Mouse (Mus musculus): Measurements from ENCODE around the gene Ryr1. TPM values are rescaled to one million over a fixed set of nuclear protein-coding genes. Genes with fewer than 3 reads are reported as not detected.
A peak's percentile ranks its signal among the peaks of the same experiment; 100 is the strongest.
"Not testable (repeated sequence)": the region's sequence is repeated elsewhere in the genome, so short reads cannot be mapped to it uniquely, and the experiment has no call there.

Ryr1 gene
- polyA plus RNA-seq, 1 experiment from 2014 or later: 2.8 TPM

GRCm38 (mm10) chr7:29162294-29162693, 37.3 kb upstream of the Ryr1 start:
- peaks cover 45% of the 10 kb centered on the region for H3K27me3 ChIP-seq
- H3K4me1 ChIP-seq: 0 out of 2 replicates have a peak, but pooled peaks cover 9% of the 10 kb centered on the region
- H3K4me3 ChIP-seq: no peak overlapping the region
- H3K9me3 ChIP-seq: no peaks in the 10 kb centered on the region
- 86% methylated on average over 5 of the region's 5 CpGs for WGBS
- H3K9ac ChIP-seq (replicated peaks): no peak overlapping the region
- no peak for ATAC-seq (ENCODE audit: low FRiP score, low read depth)
- H3K27ac ChIP-seq (replicated peaks): no peak overlapping the region
- H3K4me2 ChIP-seq (replicated peaks): no peak overlapping the region
- H3K36me3 ChIP-seq: peaks cover 12% of the 10 kb centered on the region

- no peak for ATAC-seq (ENCODE audit: low FRiP score, low read depth)
- Histone ChIP-seq H3K9me3 (no peaks in the 10 kb centered on the region), H3K27ac (replicated peaks) (no peak overlapping the region), H3K4me1 (peaks cover 13% of the 10 kb centered on the region; the same call in 1 of the 2 replicates), H3K36me3 (peaks cover 12% of the 10 kb centered on the region), H3K4me2 (replicated peaks) (no peak overlapping the region), H3K27me3 (peaks cover 37% of the 10 kb centered on the region), H3K4me3 (no peak overlapping the region), H3K9ac (replicated peaks) (no peak overlapping the region)
- 2% methylated on average over 5 of the region's 5 CpGs for WGBS
Measured at GRCm38 (mm10) chr7:29158264-29158663, 33.3 kb upstream of the Ryr1 start.

DNA sequence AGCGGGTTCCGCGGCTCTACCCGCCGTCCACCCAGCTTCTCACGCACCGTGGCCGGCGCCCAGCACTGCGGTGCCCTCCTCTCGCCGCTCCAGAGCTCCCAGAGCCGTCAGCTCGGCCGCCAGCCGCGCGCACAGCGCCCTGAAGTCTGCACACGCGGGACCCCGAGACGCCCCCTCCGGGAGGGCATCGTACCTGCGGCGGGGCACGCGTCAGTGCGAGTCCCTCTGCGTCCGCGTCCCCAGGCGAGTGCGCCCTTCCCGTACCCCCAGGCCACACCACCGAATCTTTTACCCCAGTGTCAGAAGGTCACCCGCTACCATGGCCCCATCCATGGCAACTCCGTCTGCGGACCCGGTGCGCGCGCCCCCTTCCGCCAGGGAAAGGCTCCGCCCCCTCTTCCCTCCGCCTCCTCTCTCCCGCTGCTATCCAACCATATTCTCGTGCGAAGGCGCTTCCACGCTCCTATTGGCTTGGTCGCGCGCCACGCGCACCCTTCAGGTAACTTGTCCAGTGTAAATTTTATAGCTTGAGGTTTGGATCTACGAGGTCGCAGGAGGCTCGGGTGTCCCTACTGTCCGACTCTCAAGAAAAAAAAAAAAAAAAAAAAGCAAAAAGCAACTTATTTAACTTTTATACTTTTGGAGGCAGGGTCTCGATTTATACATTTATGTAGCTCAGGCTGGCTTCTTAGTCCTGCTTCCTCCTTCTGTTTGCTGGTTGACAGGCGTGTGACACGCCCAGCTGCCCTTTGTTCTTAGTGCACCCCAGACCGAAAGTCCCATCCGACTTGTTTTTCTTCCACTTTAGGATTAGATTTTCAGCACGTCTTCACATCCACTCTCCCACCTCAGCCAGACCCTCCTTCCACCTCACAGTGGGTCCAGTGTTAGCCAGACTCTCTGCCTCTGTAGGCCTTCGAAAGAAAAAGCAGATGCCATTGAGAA, 31.1 kb upstream of the Ryr1 start, which contains the start of gene Fam98c:
Gene Fam98c (minus strand): TSS at position 397 of the 945 bp plus-strand sequence.
- peak within 1 kb of the TSS; percentile 79 for H3K9ac ChIP-seq (replicated peaks)
- H3K4me2 ChIP-seq (replicated peaks): peak within 1 kb of the TSS; percentile 91
- peak within 1 kb of the TSS; percentile 92 for H3K27ac ChIP-seq (replicated peaks)
- H3K36me3 ChIP-seq: 0 out of 2 replicates have a peak, but pooled peaks cover under 1% of the 10 kb centered on the region
- peak within 1 kb of the TSS; percentile 79 for H3K4me3 ChIP-seq
- peaks cover 9% of the 10 kb centered on the region; the same call in 1 of the 2 replicates for H3K4me1 ChIP-seq
- 4% methylated on average over 68 of the region's 68 CpGs for WGBS
- no peaks in the 10 kb centered on the region for H3K9me3 ChIP-seq
- ATAC-seq (ENCODE audit: low FRiP score, low read depth): peak; percentile 80
- peaks cover 30% of the 10 kb centered on the region for H3K27me3 ChIP-seq

DNA sequence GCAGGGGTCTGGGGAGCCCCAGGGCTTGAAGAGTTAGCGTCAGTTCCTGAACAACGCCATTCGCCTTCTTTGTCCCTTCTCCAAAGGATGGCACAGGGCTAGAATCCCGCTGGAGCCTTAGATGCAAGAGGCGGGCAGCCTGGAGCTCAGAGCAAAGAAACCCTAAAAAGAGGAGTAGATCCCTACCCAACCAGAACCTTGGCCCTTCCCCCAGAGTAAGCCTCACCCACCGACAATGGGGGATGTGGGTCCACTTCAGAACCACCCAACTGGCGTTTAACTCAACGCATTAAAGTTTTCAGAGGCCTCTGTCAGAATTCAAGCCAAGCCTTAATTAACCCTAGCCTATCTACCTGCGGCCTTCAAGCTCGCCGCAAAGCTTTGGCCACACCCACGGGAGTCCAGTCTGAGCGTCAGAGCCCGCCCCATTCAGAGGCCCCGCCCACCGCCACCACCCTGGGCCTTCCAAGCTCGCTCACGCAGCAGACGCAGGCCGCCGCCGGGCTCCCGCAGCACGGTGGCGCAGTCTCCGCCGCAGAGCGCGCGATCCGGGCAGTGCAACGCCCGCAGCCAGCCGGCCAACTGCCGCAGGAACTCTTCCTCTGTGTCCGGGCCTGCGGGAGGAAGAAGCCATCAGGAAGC, 30.3 kb upstream of the Ryr1 start:
- 6% methylated on average over 37 of the region's 37 CpGs for WGBS
- H3K27me3 ChIP-seq: peaks cover 26% of the 10 kb centered on the region
- peak; percentile 89 for ATAC-seq (ENCODE audit: low FRiP score, low read depth)
- H3K27ac ChIP-seq (replicated peaks): peak overlapping the region; percentile 92
- H3K4me3 ChIP-seq: peak overlapping the region; percentile 79
- peak overlapping the region; percentile 79 for H3K9ac ChIP-seq (replicated peaks)
- peaks cover 9% of the 10 kb centered on the region; the same call in 1 of the 2 replicates for H3K4me1 ChIP-seq
- H3K4me2 ChIP-seq (replicated peaks): peak overlapping the region; percentile 91
- no peaks in the 10 kb centered on the region for H3K9me3 ChIP-seq
- H3K36me3 ChIP-seq: no peaks in the 10 kb centered on the region

GRCm38 (mm10) chr7:29154018-29154720, 29.2 kb upstream of the Ryr1 start:
- no peak overlapping the region for H3K4me2 ChIP-seq (replicated peaks)
- no peak for ATAC-seq (ENCODE audit: low FRiP score, low read depth)
- H3K9me3 ChIP-seq: no peaks in the 10 kb centered on the region
- peaks cover 16% of the 10 kb centered on the region for H3K27me3 ChIP-seq
- H3K4me1 ChIP-seq: peaks cover 9% of the 10 kb centered on the region; the same call in 1 of the 2 replicates
- H3K4me3 ChIP-seq: no peak overlapping the region
- no peak overlapping the region for H3K27ac ChIP-seq (replicated peaks)
- no peak overlapping the region for H3K9ac ChIP-seq (replicated peaks)
- 94% methylated on average over 14 of the region's 14 CpGs for WGBS
- H3K36me3 ChIP-seq: no peaks in the 10 kb centered on the region

DNA sequence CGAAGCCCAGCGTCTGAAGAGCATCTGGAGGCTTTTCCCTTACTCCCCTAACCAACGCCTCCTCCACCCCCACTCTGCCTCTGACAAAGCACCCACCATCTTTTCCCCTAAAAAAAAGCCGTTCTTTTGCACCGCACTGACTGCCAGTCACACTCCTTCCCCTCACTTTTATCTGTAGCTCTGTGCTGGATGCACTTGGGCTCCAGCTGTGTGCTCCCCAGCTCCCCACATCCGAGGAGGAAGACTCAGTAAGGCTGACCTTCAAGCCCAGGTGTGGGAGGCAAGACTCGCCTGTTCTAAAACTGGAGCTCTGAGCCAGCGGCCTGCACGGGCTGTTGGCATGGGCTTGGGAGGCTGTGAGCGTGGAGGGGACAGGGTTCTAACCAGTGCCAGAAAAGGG, 26.5 kb upstream of the Ryr1 start:
- no peak overlapping the region for H3K27ac ChIP-seq (replicated peaks)
- H3K9me3 ChIP-seq: no peaks in the 10 kb centered on the region
- ATAC-seq (ENCODE audit: low FRiP score, low read depth): no peak
- no peak overlapping the region for H3K9ac ChIP-seq (replicated peaks)
- WGBS: 69% methylated on average over 10 of the region's 10 CpGs
- no peaks in the 10 kb centered on the region; the same call in 1 of the 2 replicates for H3K27me3 ChIP-seq
- no peak overlapping the region for H3K4me3 ChIP-seq
- peaks cover 5% of the 10 kb centered on the region; the same call in 1 of the 2 replicates for H3K4me1 ChIP-seq
- H3K36me3 ChIP-seq: no peaks in the 10 kb centered on the region
- H3K4me2 ChIP-seq (replicated peaks): no peak overlapping the region

DNA sequence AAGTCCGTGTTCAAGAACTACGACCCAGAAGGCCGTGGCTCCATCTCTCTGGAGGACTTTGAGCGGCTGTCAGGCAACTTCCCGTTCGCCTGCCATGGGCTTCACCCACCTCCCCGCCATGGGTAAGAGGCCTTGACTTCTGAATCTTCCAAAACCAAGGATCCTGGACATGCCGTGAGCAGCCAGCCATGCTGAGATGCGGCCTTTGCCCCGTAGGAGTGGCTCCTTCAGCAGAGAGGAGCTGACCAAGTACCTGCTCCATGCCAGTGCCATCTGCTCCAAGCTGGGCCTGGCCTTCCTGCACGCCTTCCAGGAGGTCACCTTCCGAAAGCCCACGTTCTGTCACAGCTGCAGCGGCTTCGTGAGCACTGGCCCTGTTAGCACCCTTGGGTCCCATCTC, 23.8 kb upstream of the Ryr1 start:
- no peaks in the 10 kb centered on the region for H3K36me3 ChIP-seq
- H3K4me1 ChIP-seq: no peaks in the 10 kb centered on the region
- ATAC-seq (ENCODE audit: low FRiP score, low read depth): no peak
- WGBS: 93% methylated on average over 15 of the region's 15 CpGs
- no peaks in the 10 kb centered on the region for H3K9me3 ChIP-seq
- no peak overlapping the region for H3K9ac ChIP-seq (replicated peaks)
- H3K27me3 ChIP-seq: no peaks in the 10 kb centered on the region; the same call in 1 of the 2 replicates
- no peak overlapping the region for H3K4me3 ChIP-seq
- H3K27ac ChIP-seq (replicated peaks): no peak overlapping the region
- no peak overlapping the region for H3K4me2 ChIP-seq (replicated peaks)

- no peak overlapping the region for H3K9ac ChIP-seq (replicated peaks)
- H3K4me1 ChIP-seq: no peaks in the 10 kb centered on the region
- no peak overlapping the region for H3K4me2 ChIP-seq (replicated peaks)
- H3K4me3 ChIP-seq: no peak overlapping the region
- WGBS: 83% methylated on average over 7 of the region's 7 CpGs
- ATAC-seq (ENCODE audit: low FRiP score, low read depth): no peak
- no peaks in the 10 kb centered on the region; the same call in 1 of the 2 replicates for H3K27me3 ChIP-seq
- H3K9me3 ChIP-seq: no peaks in the 10 kb centered on the region
- H3K27ac ChIP-seq (replicated peaks): no peak overlapping the region
- no peaks in the 10 kb centered on the region for H3K36me3 ChIP-seq
Measured at GRCm38 (mm10) chr7:29146625-29147367, 21.8 kb upstream of the Ryr1 start.

GRCm38 (mm10) chr7:29144006-29144405, 19.0 kb upstream of the Ryr1 start:
- H3K4me3 ChIP-seq: no peak overlapping the region
- no peak overlapping the region for H3K9ac ChIP-seq (replicated peaks)
- H3K4me1 ChIP-seq: no peaks in the 10 kb centered on the region
- WGBS: 90% methylated on average over 4 of the region's 4 CpGs
- no peak overlapping the region for H3K27ac ChIP-seq (replicated peaks)
- ATAC-seq (ENCODE audit: low FRiP score, low read depth): no peak
- H3K4me2 ChIP-seq (replicated peaks): no peak overlapping the region
- no peaks in the 10 kb centered on the region for H3K36me3 ChIP-seq
- H3K9me3 ChIP-seq: no peaks in the 10 kb centered on the region
- no peaks in the 10 kb centered on the region for H3K27me3 ChIP-seq

DNA sequence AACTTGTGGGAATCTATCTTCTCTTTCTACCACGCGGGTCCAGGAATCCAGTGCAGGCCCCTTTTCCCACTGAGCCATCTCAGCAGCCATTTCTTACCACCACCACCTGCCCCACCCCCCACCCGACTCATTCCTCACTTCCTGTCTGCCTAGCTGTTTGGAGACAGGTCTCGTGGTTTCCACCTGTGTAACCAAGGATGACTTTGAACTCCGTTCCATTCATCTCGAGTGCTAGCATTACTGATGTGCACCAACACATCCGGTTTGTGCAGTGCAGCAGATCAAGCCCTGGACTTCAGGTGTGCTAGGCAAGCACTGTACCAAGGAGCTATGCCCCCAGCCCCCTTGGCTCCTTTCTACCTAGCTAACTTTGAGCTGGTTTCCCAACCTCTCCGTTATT, 16.4 kb upstream of the Ryr1 start:
- Histone ChIP-seq H3K27me3 (peaks cover 11% of the 10 kb centered on the region), H3K9me3 (no peaks in the 10 kb centered on the region), H3K27ac (replicated peaks) (no peak overlapping the region), H3K4me1 (no peaks in the 10 kb centered on the region), H3K9ac (replicated peaks) (no peak overlapping the region), H3K36me3 (no peaks in the 10 kb centered on the region), H3K4me2 (replicated peaks) (no peak overlapping the region), H3K4me3 (no peak overlapping the region)
- ATAC-seq (ENCODE audit: low FRiP score, low read depth): no peak
- 90% methylated on average over 8 of the region's 8 CpGs for WGBS

GRCm38 (mm10) chr7:29139237-29139636, 14.3 kb upstream of the Ryr1 start:
- peaks cover 30% of the 10 kb centered on the region for H3K27me3 ChIP-seq
- WGBS: 87% methylated on average over 3 of the region's 4 CpGs
- ATAC-seq (ENCODE audit: low FRiP score, low read depth); H3K4me2 ChIP-seq (replicated peaks); H3K9ac ChIP-seq (replicated peaks); H3K9me3 ChIP-seq; H3K36me3 ChIP-seq; H3K4me3 ChIP-seq; H3K4me1 ChIP-seq; H3K27ac ChIP-seq (replicated peaks): not testable (repeated sequence)

Measured in midbrain, embryonic 12.5 days (tissue).